Mouse (Mus musculus) cerebellum, adult 2 months (tissue): ENCODE data around the gene Dst.

Experiments used
- CTCF ChIP-seq: fragments of 200-500 bp; IDR thresholded peaks from 2 replicates; pipeline ENCODE4 v1.5.1; 2011; ENCODE audit warnings: low read depth, mild to moderate bottlenecking, control low read depth, low read length, moderate library complexity, borderline replicate concordance; ENCODE audit not compliant: insufficient read depth
- POLR2A ChIP-seq: fragments of 200-500 bp; IDR thresholded peaks from 2 replicates; pipeline ENCODE4 v1.6.1; 2011; ENCODE audit warnings: low read length, control low read depth, borderline replicate concordance; ENCODE audit not compliant: insufficient read depth

DNA sequence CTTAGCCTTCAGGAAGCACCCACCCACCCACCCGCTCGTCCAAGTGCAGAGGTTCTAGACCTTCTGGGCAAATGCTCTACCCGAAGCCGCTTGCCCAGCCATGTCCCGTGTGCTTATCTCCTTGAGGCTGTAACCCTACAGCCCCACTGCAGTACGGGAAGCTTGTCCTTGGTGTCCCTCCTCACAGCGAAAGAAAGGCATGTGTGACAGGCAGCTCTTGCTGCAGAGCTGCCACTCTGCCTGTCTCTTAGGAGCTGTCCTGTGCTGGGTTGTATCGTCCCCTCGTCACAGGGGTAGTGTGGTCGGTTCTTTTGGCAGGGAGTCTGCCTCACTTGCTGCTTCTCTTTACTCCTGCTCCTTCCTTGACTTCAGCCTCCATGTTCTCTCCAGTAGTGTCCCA, 249.7 kb downstream of the Dst start:
- TF ChIP-seq CTCF = no peak
- no peak for TF ChIP-seq POLR2A
